Mouse (Mus musculus) kidney, embryonic 16.5 days (tissue): ENCODE data around the gene Hdac9. TPM values are rescaled to one million over a fixed set of nuclear protein-coding genes. Genes with fewer than 3 reads are reported as not detected.

ENCODE experiments used
- ATAC-seq: fragments of 200-750 bp; cut with Nextera tagmentation; 2 replicates; pipeline ENCODE4 v1.8.0; 2017; ENCODE audit warnings: moderate TSS enrichment; ENCODE audit not compliant: low FRiP score, low TSS enrichment
- H3K27ac ChIP-seq: fragments of 300-500 bp; sonication (generic); 2 replicates; pipeline ENCODE4 v1.5.1; 2014; ENCODE audit warnings: low read length
- H3K27me3 ChIP-seq: fragments of 300-500 bp; sonication (generic); 2 replicates; pipeline ENCODE4 v1.6.1; 2014; ENCODE audit warnings: low read length, control low read depth, mixed read lengths; ENCODE audit not compliant: insufficient read depth
- H3K36me3 ChIP-seq: fragments of 300-500 bp; sonication (generic); 2 replicates; pipeline ENCODE4 v1.6.1; 2014; ENCODE audit warnings: low read length, control low read depth, mixed read lengths; ENCODE audit not compliant: insufficient read depth
- H3K4me1 ChIP-seq: fragments of 300-500 bp; sonication (generic); 2 replicates; pipeline ENCODE4 v1.6.1; 2014; ENCODE audit warnings: low read length, control low read depth, mixed read lengths; ENCODE audit not compliant: insufficient read depth
- H3K4me2 ChIP-seq: fragments of 300-500 bp; sonication (generic); replicated peaks from 2 replicates; pipeline ENCODE4 v1.6.1; 2014; ENCODE audit warnings: low read depth, low read length
- H3K4me3 ChIP-seq: fragments of 300-500 bp; sonication (generic); 2 replicates; pipeline ENCODE4 v1.5.1; 2014; ENCODE audit warnings: mild to moderate bottlenecking, low read length
- H3K9ac ChIP-seq: fragments of 300-500 bp; sonication (generic); replicated peaks from 2 replicates; pipeline ENCODE4 v1.6.1; 2014; ENCODE audit warnings: low read length
- H3K9me3 ChIP-seq: fragments of 300-500 bp; sonication (generic); 2 replicates; pipeline ENCODE4 v1.6.1; 2016; ENCODE audit warnings: low read length, control low read depth
- WGBS: fragments of 180-500 bp; shearing (Covaris S2); extraction: QIAGEN DNeasy Blood & Tissue Kit; methylation state at CpG from one replicate; pipeline ENCODE4 v1.1.7; 2014; 5-methylcytosine and 5-hydroxymethylcytosine counted together
- polyA plus RNA-seq: library from polyadenylated mRNA; unstranded; fragments of >200 nt; fragmentation: Nextera tagmentation; extraction: Ambion mirVana; gene quantifications from 2 replicates; pipeline ENCODE4 v1.2.1, GENCODE M21; 2015

The Hdac9 gene
- polyA plus RNA-seq, 1 experiment from 2014 or later: 3.9 TPM

DNA sequence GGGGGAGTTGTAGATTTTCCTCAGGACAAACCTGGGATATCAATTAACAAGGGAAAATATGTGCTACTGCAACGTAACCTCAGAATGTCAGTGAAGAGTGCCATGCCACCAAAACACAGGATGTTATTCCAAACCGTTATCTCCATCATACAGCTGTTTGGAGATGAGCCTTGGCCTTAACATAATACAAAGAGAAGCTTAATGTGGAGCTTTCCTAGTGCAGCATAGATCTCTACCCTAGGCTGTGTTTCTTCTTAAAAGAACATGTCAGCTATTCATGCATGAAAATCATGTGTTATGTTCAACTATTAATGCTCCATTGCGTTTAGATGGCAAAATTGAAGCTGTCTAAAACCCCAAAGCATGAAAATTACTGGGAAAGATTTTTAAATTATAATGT is 522.6 kb downstream of the Hdac9 start:
- Histone ChIP-seq H3K9ac (no peak overlapping the region), H3K27me3 (no peaks in the 10 kb centered on the region), H3K4me2 (no peak overlapping the region), H3K36me3 (no peaks in the 10 kb centered on the region), H3K9me3 (no peaks in the 10 kb centered on the region), H3K27ac (no peak overlapping the region), H3K4me1 (no peaks in the 10 kb centered on the region), H3K4me3 (no peak overlapping the region)
- no peak for ATAC-seq
- WGBS: 31% methylated on average over 3 of the region's 3 CpGs

GRCm38 (mm10) chr12:34379681-34380080 is 537.2 kb downstream of the Hdac9 start:
- Histone ChIP-seq H3K4me2 (no peak overlapping the region), H3K27ac (no peak overlapping the region), H3K9me3 (no peaks in the 10 kb centered on the region), H3K27me3 (no peaks in the 10 kb centered on the region), H3K4me1 (no peaks in the 10 kb centered on the region), H3K4me3 (no peak overlapping the region), H3K36me3 (no peaks in the 10 kb centered on the region), H3K9ac (no peak overlapping the region)
- ATAC-seq: no peak
- WGBS: 56% methylated on average over 1 of the region's 1 CpGs

DNA sequence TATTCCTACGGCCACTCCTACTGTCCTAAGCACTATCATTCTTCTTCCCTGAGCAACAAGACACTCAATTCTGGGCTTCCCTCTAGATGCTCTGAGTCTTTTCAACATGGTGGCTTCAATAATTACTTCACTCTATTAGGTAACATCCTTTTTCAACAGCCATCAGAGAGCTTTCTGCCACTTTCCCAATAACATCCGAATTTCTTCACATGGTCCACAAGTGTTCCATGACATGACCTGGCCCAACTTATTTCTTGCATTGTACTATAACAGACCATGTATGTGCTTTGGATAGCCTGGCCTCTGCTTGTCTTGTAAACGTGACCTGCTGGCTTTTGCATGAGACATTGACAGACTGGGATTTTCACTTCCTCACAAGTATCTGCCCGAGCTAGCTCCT is 538.3 kb downstream of the Hdac9 start:
- Histone ChIP-seq H3K4me2 (no peak overlapping the region), H3K9ac (no peak overlapping the region), H3K4me1 (no peaks in the 10 kb centered on the region), H3K36me3 (no peaks in the 10 kb centered on the region), H3K27ac (no peak overlapping the region), H3K4me3 (no peak overlapping the region), H3K9me3 (no peaks in the 10 kb centered on the region), H3K27me3 (no peaks in the 10 kb centered on the region)
- ATAC-seq: no peak
- 83% methylated on average over 4 of the region's 4 CpGs for WGBS

DNA sequence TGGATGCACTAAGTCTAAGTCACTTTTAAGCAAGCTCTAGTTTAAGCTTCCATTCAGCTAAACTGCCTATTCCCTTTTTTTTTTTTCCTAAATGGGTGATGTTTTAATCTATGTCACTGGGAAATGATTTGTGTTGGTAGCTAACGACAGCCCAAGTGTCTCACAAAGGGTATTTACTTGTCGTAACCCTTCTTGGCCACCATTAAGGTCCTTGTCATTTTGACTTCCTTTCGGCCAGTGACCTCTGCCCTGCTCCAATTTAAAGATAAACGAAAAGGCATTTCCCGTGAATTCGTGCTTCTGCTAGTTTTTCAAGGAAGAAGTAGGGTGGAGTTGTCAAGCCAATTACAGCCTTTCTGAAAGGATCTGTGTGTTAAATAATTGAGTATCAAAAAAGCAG is 565.0 kb downstream of the Hdac9 start:
- Histone ChIP-seq H3K4me2 (no peak overlapping the region), H3K9ac (no peak overlapping the region), H3K27ac (no peak overlapping the region), H3K36me3 (no peaks in the 10 kb centered on the region), H3K27me3 (no peaks in the 10 kb centered on the region), H3K9me3 (no peaks in the 10 kb centered on the region), H3K4me1 (peaks cover 15% of the 10 kb centered on the region; the same call in 1 of the 2 replicates), H3K4me3 (no peak overlapping the region)
- 12% methylated on average over 6 of the region's 6 CpGs for WGBS
- ATAC-seq: peak; percentile 46; the same call in 1 of the 2 replicates

- no peaks in the 10 kb centered on the region for H3K36me3 ChIP-seq
- no peak for ATAC-seq
- no peak overlapping the region for H3K4me3 ChIP-seq
- peaks cover 16% of the 10 kb centered on the region; the same call in 1 of the 2 replicates for H3K4me1 ChIP-seq
- no peak overlapping the region for H3K4me2 ChIP-seq
- 69% methylated on average over 2 of the region's 2 CpGs for WGBS
- no peak overlapping the region for H3K27ac ChIP-seq
- no peaks in the 10 kb centered on the region for H3K9me3 ChIP-seq
- no peaks in the 10 kb centered on the region for H3K27me3 ChIP-seq
- no peak overlapping the region for H3K9ac ChIP-seq
Measured at GRCm38 (mm10) chr12:34347529-34347928, 569.4 kb downstream of the Hdac9 start.

DNA sequence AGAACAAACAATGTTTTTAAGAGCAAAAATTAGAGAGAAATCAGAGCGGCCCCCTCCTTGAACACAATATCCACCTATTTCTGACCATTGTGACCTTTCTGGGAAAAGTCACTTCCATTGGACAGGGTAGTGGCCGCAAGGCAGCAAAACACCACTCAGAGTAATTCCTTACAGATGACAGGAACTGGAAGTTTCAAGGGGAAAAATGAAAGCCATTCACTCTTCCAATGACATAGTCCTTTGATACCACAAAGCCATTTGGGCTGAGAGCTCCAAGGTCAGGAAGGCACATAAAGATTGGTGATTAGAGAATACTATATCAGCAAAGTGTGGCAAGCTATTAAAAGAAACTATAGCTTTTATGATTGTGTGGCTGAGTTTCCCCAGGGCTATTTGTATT is 574.1 kb downstream of the Hdac9 start:
- no peaks in the 10 kb centered on the region for H3K27me3 ChIP-seq
- no peaks in the 10 kb centered on the region for H3K36me3 ChIP-seq
- no peak overlapping the region for H3K9ac ChIP-seq
- H3K4me1 ChIP-seq: peaks cover 5% of the 10 kb centered on the region; the same call in 1 of the 2 replicates
- H3K27ac ChIP-seq: no peak overlapping the region
- no peaks in the 10 kb centered on the region for H3K9me3 ChIP-seq
- no peak overlapping the region for H3K4me3 ChIP-seq
- H3K4me2 ChIP-seq: no peak overlapping the region
- WGBS: 57% methylated on average over 2 of the region's 2 CpGs
- ATAC-seq: no peak

GRCm38 (mm10) chr12:34338886-34339285 is 578.0 kb downstream of the Hdac9 start:
- Histone ChIP-seq H3K36me3 (no peaks in the 10 kb centered on the region), H3K9ac (no peak overlapping the region), H3K27me3 (no peaks in the 10 kb centered on the region), H3K27ac (no peak overlapping the region), H3K4me1 (no peaks in the 10 kb centered on the region), H3K9me3 (no peaks in the 10 kb centered on the region), H3K4me3 (no peak overlapping the region), H3K4me2 (no peak overlapping the region)
- WGBS: 91% methylated on average over 4 of the region's 4 CpGs
- ATAC-seq: no peak

- WGBS: 54% methylated on average over 4 of the region's 4 CpGs
- no peak overlapping the region for H3K9ac ChIP-seq
- ATAC-seq: no peak
- no peak overlapping the region for H3K27ac ChIP-seq
- no peaks in the 10 kb centered on the region for H3K27me3 ChIP-seq
- no peak overlapping the region for H3K4me3 ChIP-seq
- no peaks in the 10 kb centered on the region for H3K36me3 ChIP-seq
- no peak overlapping the region for H3K4me2 ChIP-seq
- no peaks in the 10 kb centered on the region for H3K4me1 ChIP-seq
- H3K9me3 ChIP-seq: no peaks in the 10 kb centered on the region
Measured at GRCm38 (mm10) chr12:34334455-34335084, 582.3 kb downstream of the Hdac9 start.

- Histone ChIP-seq H3K4me2 (no peak overlapping the region), H3K27me3 (no peaks in the 10 kb centered on the region), H3K27ac (no peak overlapping the region), H3K9me3 (no peaks in the 10 kb centered on the region), H3K4me3 (no peak overlapping the region), H3K36me3 (no peaks in the 10 kb centered on the region), H3K4me1 (no peaks in the 10 kb centered on the region), H3K9ac (no peak overlapping the region)
- ATAC-seq: no peak
- 46% methylated on average over 4 of the region's 4 CpGs for WGBS
Measured at GRCm38 (mm10) chr12:34332884-34333283, 584.0 kb downstream of the Hdac9 start.

DNA sequence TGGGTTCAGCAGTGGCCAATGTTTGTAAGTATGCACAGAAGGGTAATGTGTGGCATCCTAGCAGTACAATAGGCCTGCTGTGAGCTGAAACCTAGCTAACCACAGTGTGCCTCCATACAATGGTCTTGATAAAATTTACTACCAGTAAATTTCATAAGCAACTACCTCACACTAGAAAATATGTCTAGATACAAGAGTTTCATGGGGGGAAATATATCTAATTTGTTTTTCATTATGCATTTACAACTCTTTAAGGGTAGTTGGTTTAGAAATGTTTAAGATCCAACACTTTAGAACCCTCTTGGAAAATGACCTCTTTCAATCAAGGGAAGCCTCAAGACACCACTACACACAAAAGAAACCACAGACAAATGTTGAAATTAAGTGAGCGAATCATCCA is 589.8 kb downstream of the Hdac9 start:
- Histone ChIP-seq H3K27me3 (no peaks in the 10 kb centered on the region), H3K36me3 (no peaks in the 10 kb centered on the region), H3K4me2 (no peak overlapping the region), H3K4me1 (no peaks in the 10 kb centered on the region), H3K9ac (no peak overlapping the region), H3K9me3 (no peaks in the 10 kb centered on the region), H3K27ac (no peak overlapping the region), H3K4me3 (no peak overlapping the region)
- no peak for ATAC-seq
- WGBS: 89% methylated on average over 1 of the region's 1 CpGs
